Mouse (Mus musculus) cerebellum, postnatal 10 days (tissue): ENCODE results near the gene Tiam1.
A peak's percentile ranks its signal among the peaks of the same experiment; 100 is the strongest.

Experiments
- DNase-seq, 2 experiments: peaks; one replicate each; pipeline ENCODE4 v3.0.0; 2021; ENCODE audit warnings: mixed read lengths in 2 of 2

The Tiam1 gene

DNA sequence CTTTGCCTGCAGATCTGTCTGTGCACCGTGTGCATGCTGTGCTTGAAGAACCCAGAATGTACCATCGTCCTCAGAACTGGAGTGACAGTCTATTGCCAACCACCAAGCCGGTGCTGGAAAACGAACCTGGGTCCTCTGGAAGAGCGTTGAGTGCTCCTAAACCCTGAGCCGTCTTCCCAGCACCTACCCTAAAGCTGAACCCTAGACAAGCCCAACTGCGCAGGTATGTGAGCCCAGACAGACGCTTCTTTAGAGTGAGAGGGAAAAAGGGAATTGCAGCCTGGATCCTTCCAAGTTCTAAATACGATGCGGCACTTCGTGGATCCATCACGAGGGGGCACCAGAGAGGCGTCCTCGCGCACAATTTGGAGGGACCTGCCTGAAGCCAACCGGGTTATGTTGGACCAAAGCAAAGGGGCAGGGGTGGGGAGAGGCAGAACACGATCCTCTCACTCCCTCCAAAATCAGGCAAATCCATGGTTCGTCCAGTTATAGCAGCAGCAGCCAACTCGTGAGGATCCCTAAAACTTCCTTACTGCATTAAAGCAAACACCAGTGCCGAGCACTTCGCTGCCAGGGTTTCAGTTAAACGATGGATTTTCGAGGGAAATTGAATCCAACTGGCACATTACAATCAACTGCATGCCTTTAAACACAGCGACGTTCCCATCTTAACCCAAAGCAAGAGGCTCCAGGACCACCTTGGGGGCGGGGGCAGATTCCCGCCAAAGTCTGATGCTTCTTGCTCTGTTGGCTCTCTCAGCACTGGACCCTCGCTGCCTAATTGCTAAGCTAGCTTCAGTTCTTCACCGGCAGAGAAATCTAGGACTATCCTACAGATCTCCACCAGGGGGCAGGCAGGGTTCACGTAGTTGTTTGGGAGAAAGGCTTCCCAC is 369.7 kb downstream of the Tiam1 start:
- peak; percentile 96 to 98 for DNase-seq

- DNase-seq: no peak
Measured at GRCm38 (mm10) chr16:89765919-89766318, 377.6 kb downstream of the Tiam1 start.

DNA sequence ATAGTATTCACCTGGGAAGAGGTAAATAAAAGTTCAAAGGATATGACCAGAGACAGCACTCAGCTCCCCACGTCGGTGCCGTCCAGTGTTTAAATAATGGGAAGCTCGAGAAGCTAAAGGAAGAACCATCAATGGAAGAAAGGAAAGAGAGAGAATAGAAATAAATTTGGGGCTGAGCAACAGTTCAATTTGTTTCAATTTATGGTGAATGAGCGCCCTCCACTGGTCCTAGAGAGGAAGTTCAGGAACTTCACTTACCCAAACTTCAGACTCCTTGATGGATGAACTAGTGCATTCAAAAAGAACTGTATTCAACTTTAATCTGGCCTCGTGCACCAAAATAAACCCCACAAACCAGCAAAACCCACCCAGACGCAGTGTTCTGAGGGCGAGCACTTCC is 378.1 kb downstream of the Tiam1 start:
- peak; percentile 66 for DNase-seq

GRCm38 (mm10) chr16:89763812-89764211 is 379.8 kb downstream of the Tiam1 start:
- DNase-seq: no peak

- no peak for DNase-seq
Measured at GRCm38 (mm10) chr16:89762523-89762922, 381.0 kb downstream of the Tiam1 start.

- DNase-seq: peak; percentile 19 to 23
Measured at GRCm38 (mm10) chr16:89762096-89762495, 381.5 kb downstream of the Tiam1 start.

GRCm38 (mm10) chr16:89757384-89757783 is 386.2 kb downstream of the Tiam1 start:
- peak; percentile 27 to 40 for DNase-seq

DNA sequence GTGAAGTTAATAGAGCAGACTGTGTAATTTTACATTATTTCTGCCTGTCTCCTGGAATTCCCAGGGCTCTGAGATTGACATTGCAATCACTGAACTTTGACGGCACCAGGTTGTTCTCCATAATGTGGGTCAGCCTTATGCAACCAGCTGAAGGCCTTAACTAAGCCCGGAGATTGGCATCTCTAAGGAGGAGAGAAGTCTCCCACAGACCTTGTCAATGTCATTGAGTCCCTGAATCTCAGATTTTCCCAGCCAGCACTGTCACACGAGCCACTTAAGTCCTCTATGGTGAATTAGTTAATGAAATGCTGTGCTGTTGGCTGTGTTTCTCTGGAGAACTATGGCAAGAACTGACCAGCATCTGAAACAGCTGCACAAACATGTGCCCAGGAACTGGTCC is 388.9 kb downstream of the Tiam1 start:
- DNase-seq: no peak

DNA sequence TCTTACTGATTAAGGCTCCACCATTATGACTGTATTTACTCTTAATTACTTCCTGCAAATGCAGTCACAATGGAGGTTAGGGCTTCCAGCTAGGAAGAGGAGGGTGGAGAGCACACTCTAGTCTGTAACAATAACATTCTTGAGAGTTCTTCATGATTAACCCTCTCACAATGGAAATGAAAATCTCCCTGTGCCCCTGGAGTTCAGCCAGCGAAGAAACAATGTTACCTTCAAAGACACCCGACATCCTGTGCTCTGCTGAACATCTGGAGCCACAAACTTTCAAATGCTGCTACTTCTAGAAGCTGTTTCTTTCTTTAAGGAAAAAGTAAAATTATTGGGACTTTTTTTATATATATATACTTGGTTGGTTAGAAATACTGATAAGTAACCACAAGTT is 395.7 kb downstream of the Tiam1 start:
- no peak for DNase-seq

DNA sequence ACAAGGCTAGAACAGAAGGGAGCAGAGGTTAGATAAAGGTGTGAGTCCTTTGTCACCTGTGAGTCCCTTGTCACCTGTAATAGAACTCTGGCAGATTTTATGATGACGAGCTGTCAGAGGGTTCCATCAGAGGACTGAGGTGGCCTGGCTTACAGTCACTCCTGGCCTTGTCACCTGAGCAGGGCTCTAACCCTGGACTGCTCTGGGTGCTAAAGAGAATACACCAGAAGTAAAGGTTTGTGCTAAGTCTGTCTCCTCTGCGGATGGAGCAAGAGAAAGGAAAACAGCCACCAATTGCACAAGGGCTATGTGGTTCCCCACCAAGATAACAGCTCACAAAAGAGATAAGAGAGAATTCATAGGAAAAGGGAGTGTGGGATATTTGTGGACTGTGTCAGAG is 404.0 kb downstream of the Tiam1 start:
- DNase-seq: no peak

- DNase-seq: peak in 1 of 2 experiments; percentile 9
Measured at GRCm38 (mm10) chr16:89738963-89739362, 404.6 kb downstream of the Tiam1 start.
